Mouse (Mus musculus): ENCODE measurements around the gene Atp5j. TPM values are rescaled to one million over a fixed set of nuclear protein-coding genes. Genes with fewer than 3 reads are reported as not detected.

Atp5j gene
- total RNA-seq (2014; fragmentation: Nextera tagmentation) (546 and 609 TPM in 2 replicates), total RNA-seq (2017) (348 and 446 TPM in 2 replicates)

GRCm38 (mm10) chr16:84835441-84835822, at the start of gene Atp5j:
Gene Atp5j (minus strand): TSS chr16:84835625.
- ATAC-seq (replicated peaks; ENCODE audit: low FRiP score, low TSS enrichment, poor library complexity, severe bottlenecking): peak; percentile 8

- no peak for ATAC-seq (replicated peaks; ENCODE audit: low FRiP score, low TSS enrichment, poor library complexity, severe bottlenecking)
Observed at GRCm38 (mm10) chr16:84884572-84884971, 49.1 kb upstream of the Atp5j start.

GRCm38 (mm10) chr16:84881754-84882321, 46.4 kb upstream of the Atp5j start:
- no peak for ATAC-seq (replicated peaks; ENCODE audit: low FRiP score, low TSS enrichment, poor library complexity, severe bottlenecking)

- no peak for ATAC-seq (replicated peaks; ENCODE audit: low FRiP score, low TSS enrichment, poor library complexity, severe bottlenecking)
Observed at GRCm38 (mm10) chr16:84881168-84881567, 45.7 kb upstream of the Atp5j start.

GRCm38 (mm10) chr16:84879146-84879545, 43.7 kb upstream of the Atp5j start:
- peak; percentile 97 for ATAC-seq (replicated peaks; ENCODE audit: low FRiP score, low TSS enrichment, poor library complexity, severe bottlenecking)

- ATAC-seq (replicated peaks; ENCODE audit: low FRiP score, low TSS enrichment, poor library complexity, severe bottlenecking): no peak
Observed at GRCm38 (mm10) chr16:84876082-84876481, 40.7 kb upstream of the Atp5j start.

GRCm38 (mm10) chr16:84875718-84876035, 40.3 kb upstream of the Atp5j start:
- no peak for ATAC-seq (replicated peaks; ENCODE audit: low FRiP score, low TSS enrichment, poor library complexity, severe bottlenecking)

- no peak for ATAC-seq (replicated peaks; ENCODE audit: low FRiP score, low TSS enrichment, poor library complexity, severe bottlenecking)
Observed at GRCm38 (mm10) chr16:84875012-84875717, 39.7 kb upstream of the Atp5j start.

GRCm38 (mm10) chr16:84873805-84874204, 38.4 kb upstream of the Atp5j start:
- ATAC-seq (replicated peaks; ENCODE audit: low FRiP score, low TSS enrichment, poor library complexity, severe bottlenecking): no peak

GRCm38 (mm10) chr16:84864656-84865055, 29.2 kb upstream of the Atp5j start:
- ATAC-seq (replicated peaks; ENCODE audit: low FRiP score, low TSS enrichment, poor library complexity, severe bottlenecking): no peak

GRCm38 (mm10) chr16:84853492-84853891, 18.1 kb upstream of the Atp5j start:
- no peak for ATAC-seq (replicated peaks; ENCODE audit: low FRiP score, low TSS enrichment, poor library complexity, severe bottlenecking)

GRCm38 (mm10) chr16:84838576-84838975, 3.2 kb upstream of the Atp5j start:
- no peak for ATAC-seq (replicated peaks; ENCODE audit: low FRiP score, low TSS enrichment, poor library complexity, severe bottlenecking)

- ATAC-seq (replicated peaks; ENCODE audit: low FRiP score, low TSS enrichment, poor library complexity, severe bottlenecking): peak; percentile 45
Observed at GRCm38 (mm10) chr16:84835823-84836743, 658 bp upstream of the Atp5j start.

- ATAC-seq (replicated peaks; ENCODE audit: low FRiP score, low TSS enrichment, poor library complexity, severe bottlenecking): peak; percentile 96
Observed at GRCm38 (mm10) chr16:84834745-84835440, 532 bp downstream of the Atp5j start, which contains the start of gene Gabpa. Gene Gabpa (plus strand): TSS chr16:84834925.

- ATAC-seq (replicated peaks; ENCODE audit: low FRiP score, low TSS enrichment, poor library complexity, severe bottlenecking): peak; percentile 28
Observed at GRCm38 (mm10) chr16:84834344-84834743, 1.1 kb downstream of the Atp5j start.

GRCm38 (mm10) chr16:84832736-84833135, 2.7 kb downstream of the Atp5j start:
- ATAC-seq (replicated peaks; ENCODE audit: low FRiP score, low TSS enrichment, poor library complexity, severe bottlenecking): no peak

- ATAC-seq (replicated peaks; ENCODE audit: low FRiP score, low TSS enrichment, poor library complexity, severe bottlenecking): no peak
Observed at GRCm38 (mm10) chr16:84831696-84832095, 3.7 kb downstream of the Atp5j start.

GRCm38 (mm10) chr16:84825009-84825408, 10.4 kb downstream of the Atp5j start:
- ATAC-seq (replicated peaks; ENCODE audit: low FRiP score, low TSS enrichment, poor library complexity, severe bottlenecking): no peak

- peak; percentile 72 for ATAC-seq (replicated peaks; ENCODE audit: low FRiP score, low TSS enrichment, poor library complexity, severe bottlenecking)
Observed at GRCm38 (mm10) chr16:84817423-84817822, 18.0 kb downstream of the Atp5j start.

- peak; percentile 43; the same call in 1 of the 2 replicates for ATAC-seq (replicated peaks; ENCODE audit: low FRiP score, low TSS enrichment, poor library complexity, severe bottlenecking)
Observed at GRCm38 (mm10) chr16:84814511-84814910, 20.9 kb downstream of the Atp5j start.

Measured in megakaryocyte-erythroid progenitor cell, adult 5-6 weeks (primary cell).